Mouse (Mus musculus): ENCODE results near the gene Xylt2. TPM values are rescaled to one million over a fixed set of nuclear protein-coding genes. Genes with fewer than 3 reads are reported as not detected.
"Not testable (repeated sequence)": the region's sequence is repeated elsewhere in the genome, so short reads cannot be mapped to it uniquely, and the experiment has no call there.

Gene Xylt2
- polyA plus RNA-seq, 1 experiment from 2014 or later, result 11.6 TPM

- Histone ChIP-seq H3K36me3 (ENCODE audit: control insufficient read depth, insufficient read depth, low read length) (no peaks in the 10 kb centered on the region), H3K27ac (ENCODE audit: low read length) (no peak overlapping the region), H3K4me3 (ENCODE audit: low read depth, low read length) (no peak overlapping the region), H3K4me2 (ENCODE audit: low read length) (no peak overlapping the region), H3K9ac (ENCODE audit: low read depth, low read length) (no peak overlapping the region), H3K27me3 (ENCODE audit: control insufficient read depth, insufficient read depth, low read depth, low read length) (no peaks in the 10 kb centered on the region), H3K4me1 (ENCODE audit: control insufficient read depth, insufficient read depth, low read length) (no peaks in the 10 kb centered on the region), H3K9me3 (replicated peaks; ENCODE audit: control insufficient read depth, low read length, poor library complexity, severe bottlenecking) (no peaks in the 10 kb centered on the region)
- no peak for ATAC-seq
- WGBS, result 37% methylated on average over 7 of the region's 7 CpGs
These were observed 26.7 kb upstream of the Xylt2 start for GRCm38 (mm10) chr11:94704020-94704419.

GRCm38 (mm10) chr11:94702216-94702610 lies 24.9 kb upstream of the Xylt2 start:
- H3K27me3 ChIP-seq (ENCODE audit: control insufficient read depth, insufficient read depth, low read depth, low read length), result no peaks in the 10 kb centered on the region
- H3K9me3 ChIP-seq (replicated peaks; ENCODE audit: control insufficient read depth, low read length, poor library complexity, severe bottlenecking), result no peaks in the 10 kb centered on the region
- no peaks in the 10 kb centered on the region for H3K36me3 ChIP-seq (ENCODE audit: control insufficient read depth, insufficient read depth, low read length)
- ATAC-seq, result no peak
- H3K4me1 ChIP-seq (ENCODE audit: control insufficient read depth, insufficient read depth, low read length), result no peaks in the 10 kb centered on the region
- no peak overlapping the region for H3K4me3 ChIP-seq (ENCODE audit: low read depth, low read length)
- no peak overlapping the region for H3K4me2 ChIP-seq (ENCODE audit: low read length)
- no peak overlapping the region for H3K9ac ChIP-seq (ENCODE audit: low read depth, low read length)
- WGBS, result 59% methylated on average over 3 of the region's 3 CpGs
- H3K27ac ChIP-seq (ENCODE audit: low read length), result no peak overlapping the region

GRCm38 (mm10) chr11:94701401-94702215 lies 24.3 kb upstream of the Xylt2 start:
- Histone ChIP-seq H3K27ac (ENCODE audit: low read length) (no peak overlapping the region), H3K4me2 (ENCODE audit: low read length) (no peak overlapping the region), H3K9me3 (replicated peaks; ENCODE audit: control insufficient read depth, low read length, poor library complexity, severe bottlenecking) (no peaks in the 10 kb centered on the region), H3K4me1 (ENCODE audit: control insufficient read depth, insufficient read depth, low read length) (no peaks in the 10 kb centered on the region), H3K27me3 (ENCODE audit: control insufficient read depth, insufficient read depth, low read depth, low read length) (no peaks in the 10 kb centered on the region), H3K4me3 (ENCODE audit: low read depth, low read length) (no peak overlapping the region), H3K36me3 (ENCODE audit: control insufficient read depth, insufficient read depth, low read length) (no peaks in the 10 kb centered on the region), H3K9ac (ENCODE audit: low read depth, low read length) (no peak overlapping the region)
- no peak for ATAC-seq
- 65% methylated on average over 27 of the region's 27 CpGs for WGBS

- ATAC-seq, result no peak
- H3K4me1 ChIP-seq (ENCODE audit: control insufficient read depth, insufficient read depth, low read length), result no peaks in the 10 kb centered on the region
- WGBS, result 93% methylated on average over 3 of the region's 3 CpGs
These were observed 22.1 kb upstream of the Xylt2 start for GRCm38 (mm10) chr11:94699399-94699798.

GRCm38 (mm10) chr11:94697703-94698464 lies 20.6 kb upstream of the Xylt2 start:
- Histone ChIP-seq H3K36me3 (ENCODE audit: control insufficient read depth, insufficient read depth, low read length) (no peaks in the 10 kb centered on the region), H3K4me2 (ENCODE audit: low read length) (no peak overlapping the region), H3K27me3 (ENCODE audit: control insufficient read depth, insufficient read depth, low read depth, low read length) (no peaks in the 10 kb centered on the region), H3K4me1 (ENCODE audit: control insufficient read depth, insufficient read depth, low read length) (no peaks in the 10 kb centered on the region), H3K9me3 (replicated peaks; ENCODE audit: control insufficient read depth, low read length, poor library complexity, severe bottlenecking) (no peaks in the 10 kb centered on the region), H3K4me3 (ENCODE audit: low read depth, low read length) (no peak overlapping the region), H3K27ac (ENCODE audit: low read length) (no peak overlapping the region), H3K9ac (ENCODE audit: low read depth, low read length) (no peak overlapping the region)
- WGBS, result 43% methylated on average over 13 of the region's 13 CpGs
- ATAC-seq, result no peak

More at GRCm38 (mm10) chr11:94699399-94699798, 22.1 kb upstream of the Xylt2 start:
- H3K27ac ChIP-seq (ENCODE audit: low read length), result no peak overlapping the region
- no peak overlapping the region for H3K9ac ChIP-seq (ENCODE audit: low read depth, low read length)
- H3K4me2 ChIP-seq (ENCODE audit: low read length), result no peak overlapping the region
- no peaks in the 10 kb centered on the region for H3K9me3 ChIP-seq (replicated peaks; ENCODE audit: control insufficient read depth, low read length, poor library complexity, severe bottlenecking)
- H3K36me3 ChIP-seq (ENCODE audit: control insufficient read depth, insufficient read depth, low read length), result no peaks in the 10 kb centered on the region
- no peak overlapping the region for H3K4me3 ChIP-seq (ENCODE audit: low read depth, low read length)
- no peaks in the 10 kb centered on the region for H3K27me3 ChIP-seq (ENCODE audit: control insufficient read depth, insufficient read depth, low read depth, low read length)

GRCm38 (mm10) chr11:94697140-94697539 lies 19.8 kb upstream of the Xylt2 start:
- 83% methylated on average over 2 of the region's 2 CpGs for WGBS
- Histone ChIP-seq H3K27me3 (ENCODE audit: control insufficient read depth, insufficient read depth, low read depth, low read length) (no peaks in the 10 kb centered on the region), H3K27ac (ENCODE audit: low read length) (no peak overlapping the region), H3K9me3 (replicated peaks; ENCODE audit: control insufficient read depth, low read length, poor library complexity, severe bottlenecking) (no peaks in the 10 kb centered on the region), H3K4me2 (ENCODE audit: low read length) (no peak overlapping the region), H3K4me1 (ENCODE audit: control insufficient read depth, insufficient read depth, low read length) (no peaks in the 10 kb centered on the region), H3K4me3 (ENCODE audit: low read depth, low read length) (no peak overlapping the region), H3K9ac (ENCODE audit: low read depth, low read length) (no peak overlapping the region), H3K36me3 (ENCODE audit: control insufficient read depth, insufficient read depth, low read length) (no peaks in the 10 kb centered on the region)
- ATAC-seq, result no peak

GRCm38 (mm10) chr11:94695508-94695907 lies 18.2 kb upstream of the Xylt2 start:
- Histone ChIP-seq H3K9ac (ENCODE audit: low read depth, low read length) (no peak overlapping the region), H3K36me3 (ENCODE audit: control insufficient read depth, insufficient read depth, low read length) (no peaks in the 10 kb centered on the region), H3K4me1 (ENCODE audit: control insufficient read depth, insufficient read depth, low read length) (no peaks in the 10 kb centered on the region), H3K4me2 (ENCODE audit: low read length) (no peak overlapping the region), H3K27ac (ENCODE audit: low read length) (no peak overlapping the region), H3K4me3 (ENCODE audit: low read depth, low read length) (no peak overlapping the region), H3K9me3 (replicated peaks; ENCODE audit: control insufficient read depth, low read length, poor library complexity, severe bottlenecking) (no peaks in the 10 kb centered on the region), H3K27me3 (ENCODE audit: control insufficient read depth, insufficient read depth, low read depth, low read length) (no peaks in the 10 kb centered on the region)
- no peak for ATAC-seq
- 83% methylated on average over 6 of the region's 6 CpGs for WGBS

- H3K4me2 ChIP-seq (ENCODE audit: low read length); ATAC-seq; H3K4me3 ChIP-seq (ENCODE audit: low read depth, low read length); H3K9me3 ChIP-seq (replicated peaks; ENCODE audit: control insufficient read depth, low read length, poor library complexity, severe bottlenecking); H3K27me3 ChIP-seq (ENCODE audit: control insufficient read depth, insufficient read depth, low read depth, low read length); H3K36me3 ChIP-seq (ENCODE audit: control insufficient read depth, insufficient read depth, low read length); H3K4me1 ChIP-seq (ENCODE audit: control insufficient read depth, insufficient read depth, low read length); H3K9ac ChIP-seq (ENCODE audit: low read depth, low read length); H3K27ac ChIP-seq (ENCODE audit: low read length): not testable (repeated sequence)
These were observed 15.2 kb upstream of the Xylt2 start for GRCm38 (mm10) chr11:94692502-94692901.

- WGBS, result 86% methylated on average over 6 of the region's 6 CpGs
- H3K27ac ChIP-seq (ENCODE audit: low read length), result no peak overlapping the region
- no peaks in the 10 kb centered on the region for H3K27me3 ChIP-seq (ENCODE audit: control insufficient read depth, insufficient read depth, low read depth, low read length)
- no peak overlapping the region for H3K9ac ChIP-seq (ENCODE audit: low read depth, low read length)
- no peaks in the 10 kb centered on the region for H3K36me3 ChIP-seq (ENCODE audit: control insufficient read depth, insufficient read depth, low read length)
- H3K4me1 ChIP-seq (ENCODE audit: control insufficient read depth, insufficient read depth, low read length), result no peaks in the 10 kb centered on the region
- H3K4me3 ChIP-seq (ENCODE audit: low read depth, low read length), result no peak overlapping the region
- no peaks in the 10 kb centered on the region for H3K9me3 ChIP-seq (replicated peaks; ENCODE audit: control insufficient read depth, low read length, poor library complexity, severe bottlenecking)
- ATAC-seq, result no peak
- no peak overlapping the region for H3K4me2 ChIP-seq (ENCODE audit: low read length)
These were observed 9.9 kb upstream of the Xylt2 start for GRCm38 (mm10) chr11:94687178-94687577.
